Mouse (Mus musculus) MEL (cell line): ENCODE measurements around the gene Olfr522. TPM values are rescaled to one million over a fixed set of nuclear protein-coding genes. Genes with fewer than 3 reads are reported as not detected.

Source experiments
- DNase-seq: peaks from one replicate; pipeline ENCODE4 v3.0.0; 2011; ENCODE audit warnings: low read depth, low spot score
- H3K27ac ChIP-seq: 2 replicates; pipeline ENCODE4 v1.5.1; 2012; ENCODE audit warnings: low read depth, mild to moderate bottlenecking, control low read depth, low read length, moderate library complexity; ENCODE audit not compliant: control insufficient read depth
- H3K27me3 ChIP-seq, 2 experiments: fragments of 150-350 bp in 1 of 2; sonication (generic) in 1 of 2; 2 replicates each; pipeline ENCODE4 v1.6.1; 2012; ENCODE audit warnings: low read length in 2 of 2, mild to moderate bottlenecking in 2 of 2, improper control_type of control experiment in 1 of 2, moderate library complexity in 1 of 2; ENCODE audit not compliant: insufficient read depth in 2 of 2, control insufficient read depth in 1 of 2
- H3K36me3 ChIP-seq, 2 experiments: 2 replicates each; pipeline ENCODE4 v1.6.1; 2012 to 2014; ENCODE audit warnings: low read length in 2 of 2, improper control_type of control experiment in 1 of 2, inconsistent platforms in 1 of 2, mild to moderate bottlenecking in 1 of 2; ENCODE audit not compliant: insufficient read depth in 2 of 2, control insufficient read depth in 1 of 2
- H3K4me1 ChIP-seq, 2 experiments: fragments of 150-350 bp in 1 of 2; sonication (generic) in 1 of 2; 2 replicates each; pipeline ENCODE4 v1.6.1; 2012; ENCODE audit warnings: low read length in 2 of 2, improper control_type of control experiment in 1 of 2, mild to moderate bottlenecking in 1 of 2; ENCODE audit not compliant: insufficient read depth in 2 of 2, control insufficient read depth in 1 of 2
- H3K4me3 ChIP-seq, 2 experiments: fragments of 150-350 bp in 1 of 2; sonication (generic) in 1 of 2; 2 replicates each; pipeline ENCODE4 v1.5.1; 2012; ENCODE audit warnings: low read depth in 2 of 2, low read length in 2 of 2, mild to moderate bottlenecking in 2 of 2, moderate library complexity in 2 of 2, control low read depth in 1 of 2, improper control_type of control experiment in 1 of 2; ENCODE audit not compliant: control insufficient read depth in 1 of 2, insufficient read depth in 1 of 2
- H3K79me2 ChIP-seq: 2 replicates; pipeline ENCODE4 v1.6.1; 2012; ENCODE audit warnings: mild to moderate bottlenecking, low read length, moderate library complexity; ENCODE audit not compliant: control insufficient read depth, poor library complexity, insufficient read depth
- H3K9ac ChIP-seq: 2 replicates; pipeline ENCODE4 v1.6.1; 2012; ENCODE audit warnings: low read depth, mild to moderate bottlenecking, control low read depth, low read length, moderate library complexity; ENCODE audit not compliant: control insufficient read depth, poor library complexity, severe bottlenecking
- H3K9me3 ChIP-seq: fragments of 150-350 bp; sonication (generic); replicated peaks from 2 replicates; pipeline ENCODE4 v1.6.1; 2012; ENCODE audit warnings: mild to moderate bottlenecking, low read length, improper control_type of control experiment, moderate library complexity; ENCODE audit not compliant: insufficient read depth
- BHLHE40 ChIP-seq: IDR thresholded peaks from 2 replicates; pipeline ENCODE4 v1.6.1; 2012; ENCODE audit warnings: low read depth, mild to moderate bottlenecking, inconsistent platforms, low read length, improper control_type of control experiment, borderline replicate concordance
- CHD2 ChIP-seq: IDR thresholded peaks from 2 replicates; pipeline ENCODE4 v1.6.1; 2011; ENCODE audit warnings: low read length, improper control_type of control experiment
- CTCF ChIP-seq, 3 experiments: IDR thresholded peaks in 2 of 3; conservative IDR thresholded peaks in 1 of 3; 2 replicates each; pipeline ENCODE4 v1.5.1; 2011 to 2012; ENCODE audit warnings: low read length in 3 of 3, low read depth in 2 of 3, mild to moderate bottlenecking in 2 of 3, improper control_type of control experiment in 1 of 3, inconsistent platforms in 1 of 3, mixed read lengths in 1 of 3, moderate library complexity in 1 of 3; ENCODE audit not compliant: control insufficient read depth in 1 of 3, insufficient read depth in 1 of 3, poor library complexity in 1 of 3, severe bottlenecking in 1 of 3
- E2F4 ChIP-seq: IDR thresholded peaks from 2 replicates; pipeline ENCODE4 v1.6.1; 2011; ENCODE audit warnings: low read depth, low read length, improper control_type of control experiment, borderline replicate concordance
- ELF1 ChIP-seq: IDR thresholded peaks from 2 replicates; pipeline ENCODE4 v1.6.1; 2014; ENCODE audit warnings: low read depth, mild to moderate bottlenecking, inconsistent platforms, low read length, improper control_type of control experiment, moderate library complexity
- EP300 ChIP-seq, 2 experiments: IDR thresholded peaks; 2 replicates each; pipeline ENCODE4 v1.6.1; 2011; ENCODE audit warnings: improper control_type of control experiment in 2 of 2, low read length in 2 of 2, low read depth in 1 of 2, mild to moderate bottlenecking in 1 of 2
- ETS1 ChIP-seq: IDR thresholded peaks from 2 replicates; pipeline ENCODE4 v1.6.1; 2012; ENCODE audit warnings: low read depth, mild to moderate bottlenecking, inconsistent platforms, low read length, improper control_type of control experiment, moderate library complexity
- HCFC1 ChIP-seq: IDR thresholded peaks from 2 replicates; pipeline ENCODE4 v1.6.1; 2012; ENCODE audit warnings: low read depth, mild to moderate bottlenecking, inconsistent platforms, low read length, improper control_type of control experiment, moderate library complexity
- JUND ChIP-seq: IDR thresholded peaks from 2 replicates; pipeline ENCODE4 v1.6.1; 2011; ENCODE audit warnings: low read depth, mild to moderate bottlenecking, improper control_type of control experiment, low read length
- MAFK ChIP-seq: IDR thresholded peaks from 2 replicates; pipeline ENCODE4 v1.6.1; 2011; ENCODE audit warnings: low read depth, mild to moderate bottlenecking, low read length, improper control_type of control experiment, borderline replicate concordance
- MAX ChIP-seq: IDR thresholded peaks from 2 replicates; pipeline ENCODE4 v1.6.1; 2011; ENCODE audit warnings: low read length, improper control_type of control experiment
- MYC ChIP-seq: IDR thresholded peaks from 2 replicates; pipeline ENCODE4 v1.6.1; 2011; ENCODE audit warnings: low read depth, mild to moderate bottlenecking, low read length, improper control_type of control experiment, moderate library complexity
- NELFE ChIP-seq: IDR thresholded peaks from 2 replicates; pipeline ENCODE4 v1.6.1; 2011; ENCODE audit warnings: low read depth, low read length, improper control_type of control experiment
- POLR2A ChIP-seq, 2 experiments: IDR thresholded peaks; 2 replicates each; pipeline ENCODE4 v1.6.1; 2011 to 2012; ENCODE audit warnings: low read length in 2 of 2, mild to moderate bottlenecking in 2 of 2, control low read depth in 1 of 2, improper control_type of control experiment in 1 of 2, low read depth in 1 of 2, moderate library complexity in 1 of 2; ENCODE audit not compliant: control insufficient read depth in 1 of 2, insufficient read depth in 1 of 2, poor library complexity in 1 of 2
- POLR2AphosphoS5 ChIP-seq: IDR thresholded peaks from 2 replicates; pipeline ENCODE4 v1.6.1; 2012; ENCODE audit warnings: low read depth, borderline replicate concordance, mild to moderate bottlenecking, inconsistent platforms, low read length, moderate library complexity, mixed read lengths
- RAD21 ChIP-seq: IDR thresholded peaks from 2 replicates; pipeline ENCODE4 v1.6.1; 2011; ENCODE audit warnings: mild to moderate bottlenecking, low read depth, low read length, improper control_type of control experiment
- RCOR1 ChIP-seq: IDR thresholded peaks from 2 replicates; pipeline ENCODE4 v1.6.1; 2012; ENCODE audit warnings: low read depth, mild to moderate bottlenecking, inconsistent platforms, low read length, improper control_type of control experiment
- SIN3A ChIP-seq: IDR thresholded peaks from 2 replicates; pipeline ENCODE4 v1.6.1; 2012; ENCODE audit warnings: low read length, improper control_type of control experiment, inconsistent platforms
- TBP ChIP-seq: IDR thresholded peaks from 2 replicates; pipeline ENCODE4 v1.8.0; 2011; ENCODE audit warnings: low read depth, low read length, improper control_type of control experiment
- UBTF ChIP-seq: IDR thresholded peaks from 2 replicates; pipeline ENCODE4 v1.6.1; 2012; ENCODE audit warnings: low read depth, mild to moderate bottlenecking, inconsistent platforms, low read length, improper control_type of control experiment, moderate library complexity, borderline replicate concordance; ENCODE audit not compliant: insufficient read depth
- USF2 ChIP-seq, 2 experiments: IDR thresholded peaks; 2 replicates each; pipeline ENCODE4 v1.6.1; 2011 to 2012; ENCODE audit warnings: improper control_type of control experiment in 2 of 2, low read length in 2 of 2, borderline replicate concordance in 1 of 2, inconsistent platforms in 1 of 2, low read depth in 1 of 2, mild to moderate bottlenecking in 1 of 2; ENCODE audit not compliant: insufficient read depth in 1 of 2
- ZC3H11A ChIP-seq: IDR thresholded peaks from 2 replicates; pipeline ENCODE4 v1.6.1; 2012; ENCODE audit warnings: low read depth, mild to moderate bottlenecking, inconsistent platforms, low read length, improper control_type of control experiment
- ZNF384 ChIP-seq: IDR thresholded peaks from 2 replicates; pipeline ENCODE4 v1.6.1; 2012; ENCODE audit warnings: low read depth, mild to moderate bottlenecking, inconsistent platforms, low read length, improper control_type of control experiment
- polyA plus RNA-seq, 2 experiments: library from polyadenylated mRNA; stranded (reverse) in 1 of 2; unstranded in 1 of 2; fragments of >175 nt in 1 of 2; fragments of >200 nt in 1 of 2; gene quantifications; 2 replicates each; pipeline versions ENCODE4 v1.2.1 to v1.2.4; 2012; ENCODE audit warnings: low replicate concordance in 2 of 2, low read depth in 1 of 2; ENCODE audit not compliant: insufficient read length in 2 of 2, insufficient read depth in 1 of 2, missing spikeins in 1 of 2
- total RNA-seq: library from RNA; depleted of rRNA; stranded (reverse); fragments of 300-350 nt; gene quantifications from 2 replicates; pipeline ENCODE4 v1.2.3, GENCODE M21; 2012; rRNA removed

The Olfr522 gene
- not detected in 2 replicates for total RNA-seq
- polyA plus RNA-seq = not detected

DNA sequence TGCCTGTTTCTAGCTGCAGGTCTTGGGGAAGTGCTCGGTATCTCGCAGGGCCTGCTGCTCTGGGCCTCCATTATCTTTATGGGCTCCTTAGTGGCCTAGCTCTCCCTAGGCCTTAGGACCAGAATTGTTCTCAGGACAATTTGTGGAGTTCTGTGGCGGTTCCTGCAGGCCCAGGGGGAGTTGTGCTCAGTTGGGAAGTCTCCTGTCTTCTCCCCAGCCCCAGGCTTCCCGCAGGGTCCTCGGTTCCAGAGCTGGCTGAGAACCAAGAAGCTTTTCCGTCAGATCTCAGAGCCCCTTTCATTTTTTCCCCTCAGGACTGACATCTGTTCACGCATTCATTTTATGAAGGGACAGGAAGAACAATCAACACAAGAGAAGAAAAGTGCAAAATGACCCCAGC lies at the start of gene Olfr522:
Olfr522 (minus strand) TSS at position 101 of the 400 bp plus-strand sequence.
- DNase-seq = no peak
- no peak within 1 kb of the TSS for H3K4me3 ChIP-seq
- no peak within 1 kb of the TSS for H3K27ac ChIP-seq
- no peaks in the 10 kb centered on the region; a peak in 1 of 4 replicates for H3K4me1 ChIP-seq
- H3K9me3 ChIP-seq = no peaks in the 10 kb centered on the region
- H3K79me2 ChIP-seq = no peaks in the 10 kb centered on the region
- no peaks in the 10 kb centered on the region; a peak in 1 of 4 replicates for H3K27me3 ChIP-seq
- H3K36me3 ChIP-seq = no peaks in the 10 kb centered on the region
- H3K9ac ChIP-seq = no peak within 1 kb of the TSS
- TF ChIP-seq ZNF384 (no peak), ZC3H11A (no peak), USF2 (IDR thresholded peaks at IDR 0.05; ENCODE audit: borderline replicate concordance in 1 of 2, insufficient read depth in 1 of 2, low read depth in 1 of 2, low read length in 2 of 2) (no peak), ETS1 (no peak), CTCF (IDR thresholded peaks at IDR 0.05 in 2 of 3, conservative IDR thresholded peaks at IDR 0.05 in 1 of 3; ENCODE audit: control insufficient read depth in 1 of 3, insufficient read depth in 1 of 3, low read depth in 2 of 3, low read length in 3 of 3, poor library complexity in 1 of 3, severe bottlenecking in 1 of 3) (no peak), RCOR1 (no peak), MAX (no peak), UBTF (no peak), NELFE (no peak), BHLHE40 (no peak), HCFC1 (no peak), RAD21 (no peak)

DNA sequence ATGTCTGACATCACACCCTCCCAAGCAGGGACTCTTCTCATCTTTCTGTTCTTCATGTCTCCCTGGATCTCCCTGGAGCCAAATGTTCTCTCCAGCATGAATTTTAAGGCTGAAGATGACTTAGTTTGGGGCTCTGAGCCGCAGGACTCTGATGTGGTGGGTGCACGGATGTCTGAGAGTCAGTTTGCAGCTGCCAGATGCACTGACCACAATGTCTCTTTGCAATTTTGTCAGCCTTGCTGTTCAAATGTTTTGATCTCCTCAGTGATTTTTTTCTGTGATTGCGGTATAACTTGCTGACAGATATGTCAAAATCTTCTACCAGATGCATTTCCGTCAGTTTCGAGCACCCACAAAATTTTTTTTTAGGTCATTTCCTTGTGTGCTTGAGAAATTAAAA lies 49.3 kb upstream of the Olfr522 start:
- no peak for TF ChIP-seq POLR2A (IDR thresholded peaks at IDR 0.05; ENCODE audit: control insufficient read depth in 1 of 2, insufficient read depth in 1 of 2, low read depth in 1 of 2, low read length in 2 of 2, poor library complexity in 1 of 2)
- no peak for TF ChIP-seq MYC
- no peak for TF ChIP-seq POLR2AphosphoS5
- no peak for TF ChIP-seq MAX
- no peak for TF ChIP-seq SIN3A
- no peak for TF ChIP-seq ZC3H11A
- TF ChIP-seq EP300 (IDR thresholded peaks at IDR 0.05; ENCODE audit: low read depth in 1 of 2, low read length in 2 of 2) = no peak
- no peak for TF ChIP-seq ELF1
- TF ChIP-seq RAD21 = no peak
- no peak for TF ChIP-seq E2F4
- no peak for TF ChIP-seq CHD2
- TF ChIP-seq JUND = no peak
- no peak for TF ChIP-seq HCFC1
- TF ChIP-seq MAFK = no peak
- no peak for TF ChIP-seq TBP
- no peak for TF ChIP-seq USF2 (IDR thresholded peaks at IDR 0.05; ENCODE audit: borderline replicate concordance in 1 of 2, insufficient read depth in 1 of 2, low read depth in 1 of 2, low read length in 2 of 2)
- TF ChIP-seq BHLHE40 = no peak
- Histone ChIP-seq H3K36me3 (no peaks in the 10 kb centered on the region), H3K27me3 (no peaks in the 10 kb centered on the region; a peak in 1 of 4 replicates), H3K9ac (no peak overlapping the region), H3K4me3 (no peak overlapping the region), H3K9me3 (no peaks in the 10 kb centered on the region), H3K4me1 (peaks cover 0 to 2% of the 10 kb centered on the region in 2 experiments; a peak in 1 of 4 replicates), H3K27ac (no peak overlapping the region), H3K79me2 (no peaks in the 10 kb centered on the region)
- no peak for DNase-seq
